Mouse (Mus musculus) retina, adult 2 months (tissue): Measurements from ENCODE around the gene Mfsd2a.

ENCODE experiments used
- DNase-seq: peaks from one replicate; pipeline ENCODE4 v3.0.0-alpha.2; 2012; ENCODE audit warnings: low read depth, low spot score

Mfsd2a gene

GRCm38 (mm10) chr4:122935466-122936099 is 25.4 kb downstream of the Mfsd2a start:
- no peak for DNase-seq

DNA sequence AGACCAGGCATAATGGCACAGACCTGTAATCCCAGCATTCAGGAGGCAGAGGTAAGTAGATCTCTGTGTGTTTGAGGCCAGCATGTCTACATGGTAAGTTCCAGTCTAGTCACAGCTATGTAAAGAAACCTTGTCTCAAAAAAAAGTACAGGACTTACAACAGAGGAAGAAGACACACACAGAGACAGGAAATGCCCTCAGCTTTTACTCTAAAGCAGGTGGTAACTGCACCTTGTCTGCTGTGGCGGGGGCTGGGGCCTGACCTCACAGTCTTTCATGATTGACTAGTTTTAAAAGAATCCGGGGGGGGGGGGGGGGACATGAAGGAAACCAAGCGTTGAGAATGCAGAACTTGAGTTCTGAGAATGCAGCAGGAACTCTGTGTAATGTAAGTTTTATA is 27.1 kb downstream of the Mfsd2a start:
- no peak for DNase-seq

GRCm38 (mm10) chr4:122933051-122933591 is 27.9 kb downstream of the Mfsd2a start:
- DNase-seq, result no peak

DNA sequence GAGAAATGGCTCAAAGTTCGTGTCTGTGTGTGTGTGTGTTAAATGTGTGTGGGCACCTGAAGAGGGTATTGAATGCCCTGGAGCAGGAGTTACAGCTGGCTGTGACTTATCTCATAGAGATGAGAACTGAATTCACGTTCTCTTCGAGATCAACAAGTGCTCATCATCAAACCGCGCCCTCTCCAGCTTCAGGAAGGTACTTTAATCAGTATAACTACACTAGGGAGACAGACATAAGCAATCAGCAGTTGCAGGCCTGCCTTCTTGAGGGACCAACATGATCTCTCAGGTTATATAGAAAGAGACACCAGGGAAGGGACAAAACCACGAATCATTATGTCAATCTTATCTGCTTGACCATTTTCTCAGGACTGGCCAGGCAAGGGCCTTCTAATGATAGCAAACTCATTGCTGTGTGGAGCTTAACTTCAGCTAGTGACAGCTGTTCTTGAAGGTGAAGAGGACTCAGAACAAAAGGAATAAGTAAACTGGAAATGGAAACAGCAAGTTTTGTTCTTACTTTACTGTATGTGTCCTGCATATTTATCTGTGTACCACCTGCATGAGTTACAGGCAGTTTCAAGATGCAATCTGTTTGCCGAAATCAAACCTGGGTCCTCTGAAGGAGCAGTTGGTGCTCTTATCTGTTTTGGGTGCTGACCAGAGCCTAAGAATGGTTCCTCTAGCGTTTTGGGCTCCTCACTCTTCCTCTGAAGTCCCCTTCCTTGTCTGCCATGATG is 28.6 kb downstream of the Mfsd2a start:
- DNase-seq, result no peak

- DNase-seq, result no peak
Measured at GRCm38 (mm10) chr4:122930939-122931590, 29.9 kb downstream of the Mfsd2a start.

DNA sequence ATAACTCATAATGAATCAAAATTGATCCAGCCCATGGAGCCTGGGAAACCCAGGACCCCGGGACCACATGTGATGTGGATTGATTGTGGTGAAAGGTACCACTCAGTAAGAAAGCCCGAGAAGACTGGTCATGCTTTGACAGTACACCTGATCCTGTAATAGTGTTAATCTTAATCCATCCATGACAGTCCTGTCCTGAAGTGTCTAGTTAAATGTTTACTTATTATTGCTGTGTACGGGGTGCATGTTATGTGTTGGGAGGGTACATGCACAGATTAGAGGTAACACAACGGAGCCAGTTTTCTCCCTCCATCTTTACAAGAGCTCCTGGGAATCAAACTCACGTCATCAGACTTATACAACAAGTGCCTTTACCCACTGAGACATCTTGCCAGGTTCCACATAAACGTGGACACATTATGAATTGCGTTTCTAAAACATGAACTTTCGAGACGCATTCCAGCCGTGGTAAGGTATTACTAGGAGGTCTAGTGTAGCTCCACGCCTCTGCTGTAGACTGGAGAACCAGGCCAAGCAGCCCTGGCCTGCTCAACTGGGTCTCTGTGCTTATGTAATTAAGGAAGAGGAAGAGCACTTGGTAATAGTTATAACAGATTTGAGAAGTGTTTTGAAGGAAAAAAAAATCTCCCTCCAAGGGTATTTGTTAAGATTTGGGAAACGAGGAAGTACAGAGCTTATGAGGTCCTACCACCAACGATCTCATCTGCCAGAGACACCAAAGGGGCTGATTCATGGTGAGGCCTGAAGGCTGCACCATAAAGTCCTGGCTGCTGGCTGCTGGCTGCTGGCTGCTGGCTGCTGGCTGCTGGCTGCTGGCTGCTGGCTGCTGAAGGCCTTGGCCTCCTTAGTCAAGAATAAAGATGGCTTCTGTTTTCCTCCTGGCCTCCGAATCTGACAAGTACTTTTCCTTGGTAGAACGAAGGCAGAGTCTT is 37.3 kb downstream of the Mfsd2a start:
- DNase-seq, result no peak

DNA sequence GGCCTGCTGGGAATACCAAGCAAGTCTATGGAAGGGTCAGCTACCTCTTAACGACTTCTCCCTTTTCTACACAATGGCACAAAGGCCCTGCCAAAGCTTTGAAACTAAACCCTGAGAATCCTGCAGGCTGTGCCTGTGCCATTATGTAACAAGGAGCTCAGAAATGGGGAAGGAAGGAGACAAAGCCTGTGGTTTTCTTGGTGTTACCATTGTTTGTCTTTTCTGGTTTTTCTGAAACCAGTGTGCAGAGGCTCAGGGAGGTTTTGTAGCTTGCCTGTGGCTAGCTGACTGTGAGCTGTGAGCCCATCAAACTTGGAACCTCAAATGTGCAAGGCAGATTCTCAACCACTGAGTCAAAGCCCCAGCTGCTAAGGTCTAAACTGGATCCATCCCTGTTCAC is 38.1 kb downstream of the Mfsd2a start:
- DNase-seq, result no peak

DNA sequence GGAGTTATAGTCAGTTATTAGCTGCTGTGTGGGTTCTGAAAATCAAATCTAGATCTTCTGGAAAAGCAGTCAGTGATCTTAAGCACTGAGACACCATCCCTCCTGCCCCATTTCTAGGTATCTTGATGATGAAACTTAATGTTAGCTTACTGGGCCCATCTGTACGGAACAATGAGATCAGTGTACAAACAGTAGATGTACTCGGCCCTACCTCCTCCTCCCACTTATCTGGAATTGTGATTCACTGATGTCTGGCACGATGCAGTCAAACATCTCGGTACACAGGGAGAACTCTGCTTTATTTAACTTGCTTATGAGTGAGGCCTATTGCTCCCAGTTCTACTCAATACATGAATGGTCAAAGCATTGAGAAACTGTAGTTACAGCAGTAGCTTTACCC is 45.0 kb downstream of the Mfsd2a start:
- DNase-seq, result no peak

GRCm38 (mm10) chr4:122914186-122914585 is 46.8 kb downstream of the Mfsd2a start:
- no peak for DNase-seq

GRCm38 (mm10) chr4:122912613-122913012 is 48.4 kb downstream of the Mfsd2a start:
- DNase-seq, result no peak

- DNase-seq, result peak; percentile 11
Measured at GRCm38 (mm10) chr4:122910577-122910976, 50.4 kb downstream of the Mfsd2a start.

DNA sequence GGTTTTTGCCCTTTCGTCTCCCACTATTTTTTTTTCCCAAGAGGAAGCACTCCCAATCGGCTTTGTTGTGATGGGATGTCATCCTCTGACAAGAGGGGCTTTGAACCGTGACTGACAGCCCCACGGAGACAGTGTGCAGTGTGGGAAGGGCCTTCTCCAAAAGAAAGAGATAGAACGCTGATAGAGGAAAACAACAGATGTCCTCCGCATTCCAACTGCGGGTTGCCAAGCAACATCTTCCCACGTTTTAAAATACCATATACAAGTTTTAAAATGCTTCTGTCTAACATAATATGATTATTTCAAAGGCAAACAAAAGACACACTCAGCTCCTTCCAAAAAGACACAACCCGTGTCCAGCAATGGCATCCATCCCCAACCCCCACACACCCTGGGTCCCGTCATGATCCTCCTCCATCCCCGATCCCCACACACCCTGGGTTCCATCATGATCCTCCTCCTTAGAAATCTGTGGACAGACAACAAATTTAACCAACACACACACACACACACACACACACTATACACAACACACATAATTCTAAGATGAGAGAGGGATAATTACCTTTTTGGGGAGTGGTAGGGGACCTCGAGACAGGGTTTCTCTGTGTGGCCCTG is 51.3 kb downstream of the Mfsd2a start:
- DNase-seq, result no peak

DNA sequence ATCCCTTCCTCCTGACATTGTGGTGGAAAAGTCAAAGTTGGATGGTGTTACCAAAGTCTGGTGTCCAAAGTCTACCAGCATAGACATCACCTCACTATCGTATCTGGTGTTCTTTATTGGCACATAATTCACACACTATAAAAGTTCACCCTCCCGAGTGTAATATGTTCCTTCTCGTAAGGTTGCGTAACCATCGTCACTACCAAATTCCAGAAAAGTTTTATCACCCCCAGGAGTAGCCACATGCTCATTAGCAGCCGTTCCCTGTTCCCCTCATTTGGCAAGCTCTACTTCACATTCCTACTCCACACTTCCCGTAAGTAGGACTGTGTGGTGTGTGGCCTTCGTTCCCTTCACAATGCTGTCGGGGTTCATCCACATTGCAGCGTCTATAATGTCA is 55.6 kb downstream of the Mfsd2a start:
- DNase-seq, result no peak

GRCm38 (mm10) chr4:122903709-122904108 is 57.3 kb downstream of the Mfsd2a start:
- DNase-seq, result no peak

DNA sequence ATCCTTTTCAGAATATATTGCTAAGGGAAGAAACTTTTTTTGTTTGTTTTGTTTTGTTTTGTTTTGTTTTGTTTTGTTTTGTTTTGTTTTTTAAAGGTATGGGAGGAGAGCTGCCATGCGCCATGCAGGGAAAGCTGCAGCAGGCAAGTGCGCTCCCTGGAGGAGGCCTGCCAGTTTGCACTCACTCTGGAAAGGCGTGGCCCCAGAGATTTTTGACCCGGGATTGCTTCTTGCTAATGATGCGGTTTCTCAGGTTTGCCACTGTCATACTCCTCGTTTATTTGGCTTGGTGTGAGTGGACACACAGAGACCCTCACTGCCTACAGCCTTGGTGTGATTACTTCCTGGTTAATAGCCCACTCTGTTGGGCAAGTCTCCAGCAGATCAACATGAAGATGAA is 58.8 kb downstream of the Mfsd2a start:
- no peak for DNase-seq

DNA sequence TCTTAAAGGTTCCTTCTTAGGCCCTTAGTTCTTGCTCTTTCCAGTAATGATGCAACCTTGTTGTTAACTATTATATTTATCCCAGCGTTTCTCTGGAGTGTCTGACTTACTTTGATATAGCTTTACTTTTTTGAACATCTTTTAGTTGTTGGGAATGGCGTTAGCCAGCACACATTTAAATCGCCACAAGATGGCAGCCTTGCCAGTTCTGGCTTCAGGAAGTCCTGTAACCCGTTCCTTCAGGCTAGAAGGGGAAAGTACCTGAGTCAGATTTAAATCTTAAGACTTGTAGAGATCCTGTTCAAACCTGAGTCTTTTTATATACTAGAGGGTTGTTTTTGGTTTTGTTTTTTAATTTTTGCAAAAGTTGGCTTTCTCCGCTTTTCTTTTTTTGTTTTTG is 62.7 kb downstream of the Mfsd2a start:
- DNase-seq, result no peak

- DNase-seq, result no peak
Measured at GRCm38 (mm10) chr4:122897750-122898149, 63.2 kb downstream of the Mfsd2a start.
